Mouse (Mus musculus) heart, postnatal 0 days (tissue): Measurements from ENCODE around the gene Ddx1.

Source experiments
- CTCF ChIP-seq: IDR thresholded peaks from 2 replicates; pipeline ENCODE4 v1.5.1; 2016; ENCODE audit warnings: antibody characterized with exemption, control low read depth, low read depth
- EP300 ChIP-seq: IDR thresholded peaks from 2 replicates; pipeline ENCODE4 v1.6.1; 2016; ENCODE audit warnings: antibody characterized with exemption, low read depth

DNA sequence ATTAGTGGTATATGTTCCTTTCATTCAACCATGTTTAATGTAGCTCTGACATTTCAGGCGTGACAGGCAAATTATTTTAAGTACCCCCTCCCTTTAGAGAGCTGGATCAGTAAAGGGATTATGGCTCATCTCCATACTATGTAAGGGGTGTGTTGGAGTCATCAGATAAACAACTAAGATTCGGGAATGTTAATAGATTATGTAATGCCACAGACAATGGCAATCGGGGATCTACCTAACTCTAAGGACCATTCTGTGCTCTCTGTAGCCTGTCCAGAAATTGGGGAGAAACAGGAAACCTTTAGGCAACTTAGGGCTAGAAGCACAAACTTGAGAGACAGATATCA is 533 bp upstream of the Ddx1 start:
- no peak for TF ChIP-seq CTCF
- TF ChIP-seq EP300 = no peak
